Mouse (Mus musculus): ENCODE measurements around the gene Olfr325.
"Not testable (repeated sequence)": the region's sequence is repeated elsewhere in the genome, so short reads cannot be mapped to it uniquely, and the experiment has no call there.

Olfr325 gene

GRCm38 (mm10) chr11:58577430-58577829 is at the start of gene Olfr325:
TSS of gene Olfr325 (plus strand) at chr11:58577730.
- DNase-seq (ENCODE audit: low spot score in 2 of 2) = no peak

- DNase-seq (ENCODE audit: low spot score in 2 of 2) = not testable (repeated sequence)
These were observed 42.8 kb upstream of the Olfr325 start, which contains the start of gene Olfr330 for GRCm38 (mm10) chr11:58534736-58535135. TSS of gene Olfr330 (minus strand) at chr11:58534836.

- DNase-seq (ENCODE audit: low spot score in 2 of 2) = no peak
These were observed 31.2 kb upstream of the Olfr325 start, which contains the start of gene Olfr329-ps for GRCm38 (mm10) chr11:58546322-58546721. TSS of gene Olfr329-ps (minus strand) at chr11:58546422.

GRCm38 (mm10) chr11:58555536-58555935 is 22.0 kb upstream of the Olfr325 start, which contains the start of gene Olfr328:
TSS of gene Olfr328 (minus strand) at chr11:58555636.
- DNase-seq (ENCODE audit: low spot score in 2 of 2) = no peak

- no peak for DNase-seq (ENCODE audit: low spot score in 2 of 2)
These were observed 7.1 kb upstream of the Olfr325 start, which contains the start of gene Olfr224 for GRCm38 (mm10) chr11:58570405-58570804. TSS of gene Olfr224 (minus strand) at chr11:58570553.

GRCm38 (mm10) chr11:58578636-58579035 is 1.1 kb downstream of the Olfr325 start:
- DNase-seq (ENCODE audit: low spot score in 2 of 2) = no peak

GRCm38 (mm10) chr11:58587898-58588348 is 10.4 kb downstream of the Olfr325 start:
- peak; percentile 71 to 88 for DNase-seq (ENCODE audit: low spot score in 2 of 2)

- DNase-seq (ENCODE audit: low spot score in 2 of 2) = no peak
These were observed 11.2 kb downstream of the Olfr325 start for GRCm38 (mm10) chr11:58588620-58589250.

GRCm38 (mm10) chr11:58594814-58595213 is 17.3 kb downstream of the Olfr325 start, which contains the start of gene Olfr324:
TSS of gene Olfr324 (plus strand) at chr11:58595114.
- no peak for DNase-seq (ENCODE audit: low spot score in 2 of 2)

- DNase-seq (ENCODE audit: low spot score in 2 of 2) = peak in 1 of 2 experiments; percentile 44
These were observed 20.3 kb downstream of the Olfr325 start for GRCm38 (mm10) chr11:58597837-58598236.

GRCm38 (mm10) chr11:58602062-58602461 is 24.5 kb downstream of the Olfr325 start:
- no peak for DNase-seq (ENCODE audit: low spot score in 2 of 2)

GRCm38 (mm10) chr11:58602800-58603560 is 25.4 kb downstream of the Olfr325 start:
- DNase-seq (ENCODE audit: low spot score in 2 of 2) = no peak

- DNase-seq (ENCODE audit: low spot score in 2 of 2) = no peak
These were observed 27.2 kb downstream of the Olfr325 start for GRCm38 (mm10) chr11:58604688-58605087.

- DNase-seq (ENCODE audit: low spot score in 2 of 2) = no peak
These were observed 27.7 kb downstream of the Olfr325 start for GRCm38 (mm10) chr11:58605228-58605627.

GRCm38 (mm10) chr11:58606177-58606919 is 28.8 kb downstream of the Olfr325 start:
- no peak for DNase-seq (ENCODE audit: low spot score in 2 of 2)

- DNase-seq (ENCODE audit: low spot score in 2 of 2) = no peak
These were observed 29.5 kb downstream of the Olfr325 start for GRCm38 (mm10) chr11:58607030-58607429.

GRCm38 (mm10) chr11:58613359-58613758 is 35.8 kb downstream of the Olfr325 start:
- no peak for DNase-seq (ENCODE audit: low spot score in 2 of 2)

GRCm38 (mm10) chr11:58614526-58614925 is 37.0 kb downstream of the Olfr325 start:
- DNase-seq (ENCODE audit: low spot score in 2 of 2) = no peak

GRCm38 (mm10) chr11:58615975-58616374 is 38.4 kb downstream of the Olfr325 start, which contains the start of gene 2210407C18Rik:
TSS of gene 2210407C18Rik (minus strand) at chr11:58616075.
- DNase-seq (ENCODE audit: low spot score in 2 of 2) = no peak

GRCm38 (mm10) chr11:58618369-58618768 is 40.8 kb downstream of the Olfr325 start:
- no peak for DNase-seq (ENCODE audit: low spot score in 2 of 2)

GRCm38 (mm10) chr11:58618793-58619192 is 41.3 kb downstream of the Olfr325 start:
- DNase-seq (ENCODE audit: low spot score in 2 of 2) = no peak

GRCm38 (mm10) chr11:58626146-58626545 is 48.6 kb downstream of the Olfr325 start:
- no peak for DNase-seq (ENCODE audit: low spot score in 2 of 2)
